Mouse (Mus musculus): ENCODE measurements around the gene Tmco2. TPM values are rescaled to one million over a fixed set of nuclear protein-coding genes. Genes with fewer than 3 reads are reported as not detected.

Gene Tmco2
- polyA plus RNA-seq (2015; fragmentation: Nextera tagmentation; extraction: Ambion mirVana) = not detected in 2 replicates

DNA sequence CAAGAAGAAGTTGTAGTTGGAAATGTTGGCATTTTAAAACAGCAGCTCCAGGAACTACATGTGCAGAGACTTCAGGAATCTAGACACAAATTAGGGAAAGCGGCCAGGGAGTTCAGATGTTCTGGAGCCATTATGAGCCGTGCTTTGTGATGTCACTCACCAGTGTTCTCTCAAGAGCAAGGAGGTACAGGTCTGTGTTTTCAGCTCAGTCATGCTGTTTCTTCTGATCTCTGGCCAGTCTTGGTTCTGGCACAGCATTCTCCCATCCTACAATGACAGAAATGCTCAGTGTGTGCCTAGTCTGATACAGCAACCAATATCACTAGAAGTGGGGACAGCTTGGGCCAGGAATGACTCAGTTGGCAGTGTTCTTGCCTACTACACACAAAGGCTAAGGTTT, at the start of gene Tmco2:
TSS of gene Tmco2 (minus strand) at position 101 of the 400 bp plus-strand sequence.
- Histone ChIP-seq H3K4me3 (ENCODE audit: low read length) (no peak within 1 kb of the TSS), H3K27me3 (ENCODE audit: control insufficient read depth, insufficient read depth, low read length) (no peaks in the 10 kb centered on the region), H3K4me2 (ENCODE audit: low read depth, low read length) (no peak within 1 kb of the TSS), H3K9me3 (replicated peaks; ENCODE audit: control insufficient read depth, low read length) (no peaks in the 10 kb centered on the region), H3K9ac (ENCODE audit: low read length) (no peak within 1 kb of the TSS), H3K27ac (ENCODE audit: low read length) (no peak within 1 kb of the TSS), H3K4me1 (ENCODE audit: control insufficient read depth, insufficient read depth, low read length) (no peaks in the 10 kb centered on the region), H3K36me3 (ENCODE audit: control insufficient read depth, insufficient read depth) (no peaks in the 10 kb centered on the region)
- ATAC-seq (replicated peaks; ENCODE audit: extremely low read depth, insufficient read depth, low FRiP score) = no peak
- WGBS = 88% methylated on average over 2 of the region's 2 CpGs

DNA sequence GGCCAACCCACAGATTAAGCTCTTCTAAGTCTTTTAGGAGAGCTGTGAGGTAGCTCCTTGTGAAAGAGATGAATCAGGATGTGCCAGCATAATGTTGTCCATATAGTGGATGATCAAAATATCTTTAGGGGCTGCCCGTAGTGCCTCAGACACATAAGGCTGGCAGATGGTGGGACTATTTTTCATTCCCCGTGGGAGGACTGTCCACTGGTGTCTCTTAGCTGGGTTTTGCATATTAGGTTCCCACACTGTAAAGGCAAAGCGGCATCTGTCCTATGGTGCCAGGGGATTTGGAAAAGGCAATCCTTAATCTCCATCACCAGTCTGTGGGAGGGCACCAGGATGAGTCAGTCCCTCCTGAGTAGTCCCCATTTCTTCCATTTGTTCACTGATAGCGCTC, 5.7 kb downstream of the Tmco2 start:
- ATAC-seq (replicated peaks; ENCODE audit: extremely low read depth, insufficient read depth, low FRiP score) = no peak
- 0 out of 2 replicates have a peak, but pooled peaks cover 2% of the 10 kb centered on the region for H3K4me1 ChIP-seq (ENCODE audit: control insufficient read depth, insufficient read depth, low read length)
- WGBS = 76% methylated on average over 4 of the region's 4 CpGs

DNA sequence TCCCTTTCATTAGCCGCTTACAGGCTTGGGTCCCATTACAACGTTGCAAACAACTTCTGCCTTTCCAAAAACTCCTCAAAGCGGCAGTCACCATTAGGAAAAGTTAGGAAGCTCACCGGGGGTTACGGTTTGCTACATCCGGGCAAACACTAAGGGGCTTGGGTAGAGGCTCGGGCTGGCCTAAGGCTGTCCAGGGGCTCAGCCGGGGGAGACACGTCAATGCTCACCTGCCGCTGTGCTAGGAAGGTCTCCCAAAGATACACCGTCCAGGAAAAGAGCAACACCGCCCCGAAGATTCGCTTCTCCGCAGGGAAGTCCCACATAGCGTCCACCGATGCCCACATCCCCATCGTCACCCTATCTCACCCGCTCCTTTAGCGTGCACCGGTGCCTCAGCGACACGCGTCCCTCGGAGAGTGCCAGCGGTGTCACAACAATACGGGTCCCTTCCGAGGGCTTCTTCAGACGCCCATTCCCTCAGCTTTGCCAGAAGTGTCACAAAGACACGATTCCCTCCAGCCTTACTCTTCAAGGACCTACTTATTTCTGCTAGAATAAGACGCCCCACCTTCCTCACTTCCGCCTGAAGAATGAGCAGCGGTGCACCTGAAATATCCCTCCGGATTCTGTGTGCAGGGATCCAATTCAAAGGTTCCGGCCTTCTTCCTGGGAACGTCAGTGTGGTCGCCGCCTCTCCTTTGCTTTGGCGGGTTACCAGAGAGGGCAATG, 11.2 kb downstream of the Tmco2 start, which contains the start of gene Zmpste24:
TSS of gene Zmpste24 (minus strand) at position 592 of the 729 bp plus-strand sequence.
- H3K4me3 ChIP-seq (ENCODE audit: low read length) = peak within 1 kb of the TSS; percentile 91
- ATAC-seq (replicated peaks; ENCODE audit: extremely low read depth, insufficient read depth, low FRiP score) = peak; percentile 66
- no peaks in the 10 kb centered on the region for H3K27me3 ChIP-seq (ENCODE audit: control insufficient read depth, insufficient read depth, low read length)
- peak within 1 kb of the TSS; percentile 90 for H3K4me2 ChIP-seq (ENCODE audit: low read depth, low read length)
- H3K4me1 ChIP-seq (ENCODE audit: control insufficient read depth, insufficient read depth, low read length) = peaks cover 13% of the 10 kb centered on the region
- under 1% methylated on average over 39 of the region's 39 CpGs for WGBS
- peaks cover 14% of the 10 kb centered on the region for H3K36me3 ChIP-seq (ENCODE audit: control insufficient read depth, insufficient read depth)
- H3K9me3 ChIP-seq (replicated peaks; ENCODE audit: control insufficient read depth, low read length) = no peaks in the 10 kb centered on the region
- H3K27ac ChIP-seq (ENCODE audit: low read length) = peak within 1 kb of the TSS; percentile 68; the same call in 1 of the 2 replicates
- H3K9ac ChIP-seq (ENCODE audit: low read length) = peak within 1 kb of the TSS; percentile 84

More for the DNA sequence above, 5.7 kb downstream of the Tmco2 start:
- H3K4me3 ChIP-seq (ENCODE audit: low read length) = no peak overlapping the region
- H3K36me3 ChIP-seq (ENCODE audit: control insufficient read depth, insufficient read depth) = no peaks in the 10 kb centered on the region
- no peaks in the 10 kb centered on the region for H3K27me3 ChIP-seq (ENCODE audit: control insufficient read depth, insufficient read depth, low read length)
- no peak overlapping the region for H3K4me2 ChIP-seq (ENCODE audit: low read depth, low read length)
- H3K27ac ChIP-seq (ENCODE audit: low read length) = no peak overlapping the region
- H3K9ac ChIP-seq (ENCODE audit: low read length) = no peak overlapping the region
- no peaks in the 10 kb centered on the region for H3K9me3 ChIP-seq (replicated peaks; ENCODE audit: control insufficient read depth, low read length)

DNA sequence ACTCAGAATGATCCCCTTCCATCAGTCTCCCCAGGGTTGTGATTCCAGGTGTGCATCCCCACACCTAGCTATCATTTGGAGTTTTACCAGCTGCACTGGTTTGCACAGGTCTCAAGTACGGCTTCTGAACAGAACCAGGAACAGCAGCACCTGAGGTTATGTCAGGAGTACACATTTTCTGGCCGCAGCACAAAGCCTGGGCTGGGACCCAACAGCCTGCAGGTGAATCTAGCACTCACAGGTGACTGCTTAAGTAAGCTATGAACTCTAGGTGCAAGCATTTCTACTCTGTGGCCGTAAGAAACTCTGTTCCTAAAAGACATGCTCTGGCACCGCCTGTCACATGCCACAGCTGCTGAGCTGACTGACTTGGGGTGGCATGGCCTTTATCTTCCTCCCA, 18.8 kb downstream of the Tmco2 start:
- no peaks in the 10 kb centered on the region for H3K27me3 ChIP-seq (ENCODE audit: control insufficient read depth, insufficient read depth, low read length)
- H3K9me3 ChIP-seq (replicated peaks; ENCODE audit: control insufficient read depth, low read length) = no peaks in the 10 kb centered on the region
- WGBS = 88% methylated on average over 4 of the region's 4 CpGs
- H3K36me3 ChIP-seq (ENCODE audit: control insufficient read depth, insufficient read depth) = peaks cover 32% of the 10 kb centered on the region
- H3K9ac ChIP-seq (ENCODE audit: low read length) = no peak overlapping the region
- no peak for ATAC-seq (replicated peaks; ENCODE audit: extremely low read depth, insufficient read depth, low FRiP score)
- H3K4me3 ChIP-seq (ENCODE audit: low read length) = no peak overlapping the region
- H3K4me2 ChIP-seq (ENCODE audit: low read depth, low read length) = no peak overlapping the region
- no peaks in the 10 kb centered on the region for H3K4me1 ChIP-seq (ENCODE audit: control insufficient read depth, insufficient read depth, low read length)
- H3K27ac ChIP-seq (ENCODE audit: low read length) = no peak overlapping the region

DNA sequence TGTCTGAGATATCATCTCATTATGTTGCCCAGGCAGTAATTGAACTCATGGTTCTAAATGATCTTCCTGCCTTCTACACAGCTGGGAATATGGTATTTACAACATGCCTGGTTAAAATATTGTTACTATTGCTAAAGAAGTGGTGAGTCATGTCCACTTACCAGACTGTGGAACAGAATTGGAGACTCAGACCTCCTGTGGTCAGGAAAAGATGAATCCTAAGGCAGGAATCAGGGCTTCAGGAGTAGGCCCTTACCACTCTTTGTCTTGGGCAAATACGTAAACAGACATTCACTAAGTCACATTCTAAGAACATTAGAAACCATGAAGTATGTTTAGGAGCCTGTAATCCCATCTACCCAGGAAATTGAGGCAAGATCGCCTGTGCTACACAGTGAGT, 20.3 kb downstream of the Tmco2 start:
- Histone ChIP-seq H3K4me2 (ENCODE audit: low read depth, low read length) (no peak overlapping the region), H3K4me1 (ENCODE audit: control insufficient read depth, insufficient read depth, low read length) (no peaks in the 10 kb centered on the region), H3K4me3 (ENCODE audit: low read length) (no peak overlapping the region), H3K27ac (ENCODE audit: low read length) (no peak overlapping the region), H3K9ac (ENCODE audit: low read length) (no peak overlapping the region), H3K9me3 (replicated peaks; ENCODE audit: control insufficient read depth, low read length) (no peaks in the 10 kb centered on the region), H3K27me3 (ENCODE audit: control insufficient read depth, insufficient read depth, low read length) (no peaks in the 10 kb centered on the region), H3K36me3 (ENCODE audit: control insufficient read depth, insufficient read depth) (peaks cover 32% of the 10 kb centered on the region)
- WGBS = 89% methylated on average over 2 of the region's 2 CpGs
- ATAC-seq (replicated peaks; ENCODE audit: extremely low read depth, insufficient read depth, low FRiP score) = no peak

DNA sequence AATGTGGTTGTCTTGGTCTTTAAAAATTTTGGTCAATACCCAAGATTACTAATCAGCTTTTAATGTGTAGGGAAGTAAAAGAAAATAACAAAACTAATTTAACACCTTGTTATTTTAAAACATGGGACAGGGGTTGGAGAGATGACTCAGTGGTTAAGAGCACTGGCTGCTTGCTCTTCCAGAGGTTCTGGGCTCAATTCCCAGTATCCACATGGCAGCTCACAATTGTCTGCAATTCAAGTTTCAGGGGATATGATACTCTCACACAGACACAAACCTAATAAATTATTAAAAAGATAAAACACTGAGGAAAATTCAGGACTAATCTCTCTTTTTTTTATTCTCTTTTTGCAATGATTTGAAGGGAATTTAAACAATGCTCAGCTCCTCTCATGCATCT, 24.5 kb downstream of the Tmco2 start:
- H3K27me3 ChIP-seq (ENCODE audit: control insufficient read depth, insufficient read depth, low read length) = no peaks in the 10 kb centered on the region
- H3K4me1 ChIP-seq (ENCODE audit: control insufficient read depth, insufficient read depth, low read length) = no peaks in the 10 kb centered on the region
- H3K4me3 ChIP-seq (ENCODE audit: low read length) = no peak overlapping the region
- no peak overlapping the region for H3K4me2 ChIP-seq (ENCODE audit: low read depth, low read length)
- H3K9me3 ChIP-seq (replicated peaks; ENCODE audit: control insufficient read depth, low read length) = no peaks in the 10 kb centered on the region
- peaks cover 42% of the 10 kb centered on the region for H3K36me3 ChIP-seq (ENCODE audit: control insufficient read depth, insufficient read depth)
- no peak overlapping the region for H3K27ac ChIP-seq (ENCODE audit: low read length)
- H3K9ac ChIP-seq (ENCODE audit: low read length) = no peak overlapping the region
- no peak for ATAC-seq (replicated peaks; ENCODE audit: extremely low read depth, insufficient read depth, low FRiP score)

DNA sequence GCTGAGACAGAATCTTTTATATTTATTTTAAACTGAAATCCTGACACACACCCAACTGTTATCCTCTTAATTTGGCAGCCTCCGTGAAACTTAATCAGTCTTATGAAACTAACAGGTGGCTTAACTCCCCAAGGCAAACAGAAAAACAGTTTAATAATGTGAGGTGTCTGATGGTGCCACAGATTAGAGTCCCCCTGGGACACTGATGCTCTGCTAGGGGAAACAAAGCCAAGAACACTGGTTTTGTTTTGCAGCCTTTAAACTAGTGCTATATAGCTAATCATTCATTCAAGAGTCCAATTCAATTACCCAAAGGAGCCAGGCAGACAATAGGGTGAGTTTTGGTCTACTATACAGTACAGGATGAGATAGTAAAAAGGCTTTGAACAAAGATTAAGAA, 28.6 kb downstream of the Tmco2 start:
- ATAC-seq (replicated peaks; ENCODE audit: extremely low read depth, insufficient read depth, low FRiP score) = no peak
- peaks cover 37% of the 10 kb centered on the region for H3K36me3 ChIP-seq (ENCODE audit: control insufficient read depth, insufficient read depth)
- H3K9ac ChIP-seq (ENCODE audit: low read length) = no peak overlapping the region
- no peaks in the 10 kb centered on the region for H3K9me3 ChIP-seq (replicated peaks; ENCODE audit: control insufficient read depth, low read length)
- 85% methylated on average over 1 of the region's 1 CpGs for WGBS
- H3K4me3 ChIP-seq (ENCODE audit: low read length) = no peak overlapping the region
- H3K27ac ChIP-seq (ENCODE audit: low read length) = no peak overlapping the region
- no peak overlapping the region for H3K4me2 ChIP-seq (ENCODE audit: low read depth, low read length)
- H3K4me1 ChIP-seq (ENCODE audit: control insufficient read depth, insufficient read depth, low read length) = no peaks in the 10 kb centered on the region
- H3K27me3 ChIP-seq (ENCODE audit: control insufficient read depth, insufficient read depth, low read length) = no peaks in the 10 kb centered on the region

DNA sequence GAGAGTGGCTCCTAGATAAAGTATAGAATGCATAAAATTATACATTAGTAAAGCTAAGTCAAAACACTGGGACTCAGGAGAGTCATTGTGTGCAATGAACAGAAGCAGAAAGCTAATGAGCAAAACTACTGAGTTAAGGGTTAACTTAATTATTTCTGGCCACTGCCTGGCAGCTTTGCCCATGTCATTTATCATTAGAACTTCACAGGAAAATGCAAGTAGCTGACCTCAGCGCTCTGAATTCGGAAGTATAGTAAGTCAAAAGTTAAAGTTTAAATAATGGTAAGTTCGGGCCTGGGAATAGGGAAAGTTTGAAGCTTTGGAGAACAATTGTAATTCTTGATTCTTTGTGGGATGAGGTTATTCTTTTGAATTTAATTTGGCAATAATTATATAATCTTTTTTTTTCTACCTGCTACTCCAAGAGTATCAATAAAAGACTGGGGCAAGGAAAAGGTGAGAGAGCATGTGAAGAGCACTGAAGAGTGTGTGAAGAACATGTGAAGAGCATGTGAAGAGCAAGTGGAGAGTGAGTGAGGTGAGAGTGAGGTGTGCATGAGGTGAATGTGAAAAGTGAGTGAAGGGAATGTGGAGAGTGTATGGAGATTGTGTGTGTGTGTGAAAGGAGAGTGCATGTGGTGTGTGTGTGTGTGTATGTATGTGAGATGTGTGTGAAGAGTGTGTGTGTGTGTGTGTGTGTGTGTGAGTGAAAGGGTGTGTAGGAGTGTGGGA, 30.9 kb downstream of the Tmco2 start:
- 78% methylated on average over 3 of the region's 3 CpGs for WGBS
- H3K27me3 ChIP-seq (ENCODE audit: control insufficient read depth, insufficient read depth, low read length) = no peaks in the 10 kb centered on the region
- no peak overlapping the region for H3K4me3 ChIP-seq (ENCODE audit: low read length)
- no peaks in the 10 kb centered on the region for H3K4me1 ChIP-seq (ENCODE audit: control insufficient read depth, insufficient read depth, low read length)
- H3K4me2 ChIP-seq (ENCODE audit: low read depth, low read length) = no peak overlapping the region
- ATAC-seq (replicated peaks; ENCODE audit: extremely low read depth, insufficient read depth, low FRiP score) = no peak
- H3K27ac ChIP-seq (ENCODE audit: low read length) = no peak overlapping the region
- peaks cover 34% of the 10 kb centered on the region for H3K36me3 ChIP-seq (ENCODE audit: control insufficient read depth, insufficient read depth)
- H3K9ac ChIP-seq (ENCODE audit: low read length) = no peak overlapping the region
- H3K9me3 ChIP-seq (replicated peaks; ENCODE audit: control insufficient read depth, low read length) = no peaks in the 10 kb centered on the region

DNA sequence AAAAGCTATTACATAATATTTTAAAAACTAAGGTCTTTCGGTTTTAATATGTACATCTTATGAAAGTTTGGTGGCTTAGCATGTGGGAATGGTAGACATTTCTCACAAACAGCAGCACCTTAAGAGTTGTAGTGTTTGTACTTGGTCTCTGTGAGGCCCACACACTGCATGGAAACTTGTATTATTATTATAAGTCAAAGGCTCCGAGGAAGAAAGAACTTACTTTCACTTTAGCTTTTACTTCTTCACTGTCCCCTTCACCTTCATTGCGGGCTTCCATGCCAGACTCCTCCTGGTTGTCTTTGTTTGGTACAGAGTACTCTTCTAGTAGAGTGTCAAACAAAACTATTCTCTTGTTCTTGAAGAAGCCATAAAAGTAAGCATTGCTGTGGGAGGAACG, 34.8 kb downstream of the Tmco2 start:
- H3K9me3 ChIP-seq (replicated peaks; ENCODE audit: control insufficient read depth, low read length) = no peaks in the 10 kb centered on the region
- no peaks in the 10 kb centered on the region for H3K4me1 ChIP-seq (ENCODE audit: control insufficient read depth, insufficient read depth, low read length)
- no peak for ATAC-seq (replicated peaks; ENCODE audit: extremely low read depth, insufficient read depth, low FRiP score)
- H3K4me3 ChIP-seq (ENCODE audit: low read length) = no peak overlapping the region
- no peak overlapping the region for H3K27ac ChIP-seq (ENCODE audit: low read length)
- no peaks in the 10 kb centered on the region for H3K27me3 ChIP-seq (ENCODE audit: control insufficient read depth, insufficient read depth, low read length)
- no peak overlapping the region for H3K9ac ChIP-seq (ENCODE audit: low read length)
- 93% methylated on average over 4 of the region's 4 CpGs for WGBS
- peaks cover 16% of the 10 kb centered on the region for H3K36me3 ChIP-seq (ENCODE audit: control insufficient read depth, insufficient read depth)
- H3K4me2 ChIP-seq (ENCODE audit: low read depth, low read length) = no peak overlapping the region

All from heart, embryonic 16.5 days (tissue).